Mouse (Mus musculus): ENCODE measurements around the gene Spon1.

DNA sequence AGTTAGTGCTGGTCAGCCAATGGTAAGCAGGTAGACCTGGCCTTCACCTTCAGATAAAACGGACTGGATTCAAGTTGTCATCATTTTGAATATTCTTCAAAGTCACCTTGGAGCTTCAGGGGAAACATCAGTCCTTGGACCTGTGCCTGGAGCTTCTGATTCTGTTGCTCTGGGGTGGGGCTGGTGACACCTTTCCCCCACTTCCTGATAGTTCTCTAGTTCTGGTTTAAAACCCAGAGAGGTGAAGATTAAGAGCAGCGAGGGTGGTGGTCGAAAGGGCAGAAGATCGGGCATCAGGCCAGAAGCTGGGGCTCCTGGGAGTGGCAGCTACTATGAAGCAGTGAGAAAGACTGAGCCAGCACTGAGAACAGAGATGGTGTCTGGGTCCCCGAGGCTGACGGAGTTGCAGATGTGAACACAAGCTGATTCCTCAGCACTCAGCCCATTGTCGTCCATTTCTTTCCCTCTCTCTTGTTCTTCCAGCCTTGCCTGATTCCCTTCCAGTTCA, 51.1 kb downstream of the Spon1 start:
- TF ChIP-seq CTCF (IDR thresholded peaks at IDR 0.05) (no peak), EP300 (IDR thresholded peaks at IDR 0.05) (no peak)
